Mouse (Mus musculus) ES-E14 (cell line): ENCODE measurements around the gene Pon3.

Experiments used
- CHD2 ChIP-seq: IDR thresholded peaks from 2 replicates; pipeline ENCODE4 v1.6.1; 2014; ENCODE audit warnings: mild to moderate bottlenecking, low read depth, low read length, inconsistent platforms
- HCFC1 ChIP-seq: IDR thresholded peaks from 2 replicates; pipeline ENCODE4 v1.6.1; 2012; ENCODE audit warnings: low read length, inconsistent platforms, borderline replicate concordance; ENCODE audit not compliant: insufficient read depth
- MAFK ChIP-seq: IDR thresholded peaks from 2 replicates; pipeline ENCODE4 v1.6.1; 2014; ENCODE audit warnings: mild to moderate bottlenecking, low read depth, low read length, inconsistent platforms; ENCODE audit not compliant: insufficient read depth
- ZC3H11A ChIP-seq: IDR thresholded peaks from 2 replicates; pipeline ENCODE4 v1.6.1; 2012; ENCODE audit warnings: low read depth, mild to moderate bottlenecking, inconsistent platforms, low read length, borderline replicate concordance
- ZNF384 ChIP-seq: IDR thresholded peaks from 2 replicates; pipeline ENCODE4 v1.6.1; 2012; ENCODE audit warnings: low read depth, low read length, inconsistent platforms

DNA sequence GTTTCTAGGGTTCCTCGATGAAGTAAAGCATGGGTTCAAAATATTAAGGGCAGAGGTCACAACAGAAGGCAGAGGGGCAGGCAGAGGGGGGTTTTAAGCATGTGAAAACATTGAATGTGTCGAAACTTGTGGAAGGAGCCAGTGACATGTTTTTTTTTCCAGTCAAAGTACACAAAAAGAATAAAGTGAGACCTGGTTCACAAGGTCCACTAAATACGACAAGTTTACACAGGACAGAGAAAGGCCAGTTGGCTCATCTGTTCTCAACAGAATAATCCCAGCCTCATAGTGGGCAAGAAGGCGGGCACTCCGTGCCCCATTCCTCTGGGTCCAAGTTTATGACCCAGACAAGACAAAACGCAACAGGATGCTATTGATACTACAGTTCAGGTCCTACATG is 67.1 kb downstream of the Pon3 start:
- TF ChIP-seq HCFC1 = no peak
- no peak for TF ChIP-seq MAFK
- no peak for TF ChIP-seq CHD2
- no peak for TF ChIP-seq ZNF384
- TF ChIP-seq ZC3H11A = no peak
